Comparison of ENCODE assay signal across 30 mouse cellular contexts in genomic region chr1:138731008-138731407, GRCm38 (mm10).
DNase-seq lines count a peak whose midpoint lies in the region; ATAC-seq lines count a peak whose summit lies in the region.
"Had no signal": no experiment of that assay in that cellular context is flagged by ENCODE, and none has a peak within 500 bp of the region (broad histone marks: within the 10 kb centered on the region; RNA-seq: fewer than 3 reads in every experiment).

No protein-coding gene starts in this region.

- ATAC-seq in kidney, embryonic 16.5 days (ENCODE audit: low FRiP score, low TSS enrichment): peak; percentile 77
- ATAC-seq in neural tube, embryonic 15.5 days (ENCODE audit: low FRiP score): no peak
- ATAC-seq: activated CD4-positive, CD25-positive, alpha-beta regulatory T cell, adult 4 months; forebrain, embryonic 16.5 days had no signal

- no peak overlapping the region for H3K4me3 ChIP-seq in kidney, embryonic 16.5 days (ENCODE audit: low read length)
- H3K4me3 ChIP-seq in neural tube, embryonic 15.5 days (replicated peaks): no peak overlapping the region
- H3K4me3 ChIP-seq: erythroblast, embryonic 14.5 days; gastrocnemius, adult 2 months; hindbrain, embryonic 13.5 days; limb, embryonic 10.5 days; limb, embryonic 15.5 days; liver, embryonic 13.5 days had no signal

- peak overlapping the region; percentile 22 for H3K4me2 ChIP-seq in kidney, embryonic 16.5 days (replicated peaks; ENCODE audit: low read depth, low read length)
- peak overlapping the region; percentile 6; the same call in 1 of the 2 replicates for H3K4me2 ChIP-seq in neural tube, embryonic 15.5 days
- H3K4me2 ChIP-seq: heart, embryonic 11.5 days; hindbrain, embryonic 13.5 days; limb, embryonic 15.5 days; liver, embryonic 13.5 days had no signal

- WGBS in kidney, embryonic 16.5 days: 14% methylated on average over 12 of the region's 12 CpGs
- WGBS in neural tube, embryonic 15.5 days: 27% methylated on average over 12 of the region's 12 CpGs

- H3K9me3 ChIP-seq in kidney, embryonic 16.5 days (ENCODE audit: low read length): no peaks in the 10 kb centered on the region
- H3K9me3 ChIP-seq in neural tube, embryonic 15.5 days (replicated peaks): no peaks in the 10 kb centered on the region
- H3K9me3 ChIP-seq: hindbrain, embryonic 13.5 days; limb, embryonic 10.5 days; limb, embryonic 15.5 days; liver, embryonic 13.5 days had no signal

- peak; percentile 45 for DNase-seq in embryo, embryonic 10 days (ENCODE audit: low spot score)
- no peak for DNase-seq in embryo, embryonic 9.5 days (ENCODE audit: extremely low spot score)
- no peak for DNase-seq in kidney, adult 9 months
- no peak for DNase-seq in neural tube, embryonic 10.5 days (ENCODE audit: extremely low spot score, low spot score)
- DNase-seq in right cerebral cortex, postnatal 10 days (ENCODE audit: low spot score in 2 of 2): no peak
- DNase-seq: adrenal gland, adult 2 months; adrenal gland, postnatal 36 days; cerebellum, adult 2 months; cerebellum, postnatal 14 days; gastrocnemius, adult 2 months; gastrocnemius, postnatal 36 days; heart, adult 18-20 months; heart, postnatal 4 days; kidney, postnatal 10 days; layer of hippocampus, adult 9-11 months; liver, embryonic 13.5 days; lung, adult 2 months; midbrain, embryonic 14.5 days; thymus, postnatal 14 days had no signal

- no peak overlapping the region for H3K27ac ChIP-seq in kidney, embryonic 16.5 days (ENCODE audit: low read length)
- no peak overlapping the region for H3K27ac ChIP-seq in neural tube, embryonic 15.5 days (replicated peaks)
- H3K27ac ChIP-seq: gastrocnemius, adult 2 months; hindbrain, embryonic 13.5 days; limb, embryonic 10.5 days; limb, embryonic 15.5 days; liver, embryonic 13.5 days; macrophage had no signal

- no peaks in the 10 kb centered on the region for H3K36me3 ChIP-seq in kidney, embryonic 16.5 days (ENCODE audit: insufficient read depth, low read length)
- H3K36me3 ChIP-seq in neural tube, embryonic 15.5 days: no peaks in the 10 kb centered on the region
- H3K36me3 ChIP-seq: hindbrain, embryonic 13.5 days; limb, embryonic 10.5 days; limb, embryonic 15.5 days; liver, embryonic 13.5 days had no signal

- no peaks in the 10 kb centered on the region for H3K4me1 ChIP-seq in kidney, embryonic 16.5 days (ENCODE audit: insufficient read depth, low read length)
- H3K4me1 ChIP-seq in neural tube, embryonic 15.5 days: no peaks in the 10 kb centered on the region
- H3K4me1 ChIP-seq: hindbrain, embryonic 13.5 days; limb, embryonic 15.5 days; liver, embryonic 13.5 days had no signal

- no peak overlapping the region for H3K9ac ChIP-seq in kidney, embryonic 16.5 days (replicated peaks; ENCODE audit: low read length)
- H3K9ac ChIP-seq in neural tube, embryonic 15.5 days (replicated peaks): no peak overlapping the region
- H3K9ac ChIP-seq: hindbrain, embryonic 13.5 days; limb, embryonic 15.5 days; liver, embryonic 13.5 days had no signal

- H3K27me3 ChIP-seq in kidney, embryonic 16.5 days (ENCODE audit: insufficient read depth, low read length): no peaks in the 10 kb centered on the region
- no peaks in the 10 kb centered on the region for H3K27me3 ChIP-seq in neural tube, embryonic 15.5 days (replicated peaks)
- H3K27me3 ChIP-seq: CH12.LX; hindbrain, embryonic 13.5 days; limb, embryonic 15.5 days; liver, embryonic 13.5 days had no signal
